Mouse (Mus musculus) right cerebral cortex, adult 2 months (tissue): Measurements from ENCODE around the gene Mad1l1.
A peak's percentile ranks its signal among the peaks of the same experiment; 100 is the strongest.

Experiments used
- DNase-seq, 2 experiments: peaks; one replicate each; pipeline ENCODE4 v3.0.0; 2021 to 2022; ENCODE audit warnings: low spot score in 2 of 2

Mad1l1 gene

DNA sequence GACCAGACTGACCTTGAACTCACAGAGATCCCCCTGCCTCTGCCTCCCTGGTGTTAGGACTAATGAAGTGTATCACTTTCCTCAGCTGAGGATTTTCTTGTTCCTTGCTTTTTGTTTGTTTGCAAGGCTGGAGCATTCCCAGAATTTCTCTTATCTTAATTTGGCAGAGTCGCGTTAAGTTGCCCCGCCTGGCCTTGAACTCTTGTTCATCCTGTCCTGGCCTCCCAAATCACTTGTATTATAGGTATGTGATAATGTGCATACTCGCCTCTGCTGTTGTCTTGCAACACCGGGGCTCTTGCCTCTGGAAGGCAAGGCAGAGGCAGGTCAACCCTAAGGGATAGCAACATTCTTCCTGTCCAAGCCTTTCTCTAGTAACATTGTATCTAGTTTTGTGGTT lies 2.7 kb upstream of the Mad1l1 start:
- DNase-seq = no peak

DNA sequence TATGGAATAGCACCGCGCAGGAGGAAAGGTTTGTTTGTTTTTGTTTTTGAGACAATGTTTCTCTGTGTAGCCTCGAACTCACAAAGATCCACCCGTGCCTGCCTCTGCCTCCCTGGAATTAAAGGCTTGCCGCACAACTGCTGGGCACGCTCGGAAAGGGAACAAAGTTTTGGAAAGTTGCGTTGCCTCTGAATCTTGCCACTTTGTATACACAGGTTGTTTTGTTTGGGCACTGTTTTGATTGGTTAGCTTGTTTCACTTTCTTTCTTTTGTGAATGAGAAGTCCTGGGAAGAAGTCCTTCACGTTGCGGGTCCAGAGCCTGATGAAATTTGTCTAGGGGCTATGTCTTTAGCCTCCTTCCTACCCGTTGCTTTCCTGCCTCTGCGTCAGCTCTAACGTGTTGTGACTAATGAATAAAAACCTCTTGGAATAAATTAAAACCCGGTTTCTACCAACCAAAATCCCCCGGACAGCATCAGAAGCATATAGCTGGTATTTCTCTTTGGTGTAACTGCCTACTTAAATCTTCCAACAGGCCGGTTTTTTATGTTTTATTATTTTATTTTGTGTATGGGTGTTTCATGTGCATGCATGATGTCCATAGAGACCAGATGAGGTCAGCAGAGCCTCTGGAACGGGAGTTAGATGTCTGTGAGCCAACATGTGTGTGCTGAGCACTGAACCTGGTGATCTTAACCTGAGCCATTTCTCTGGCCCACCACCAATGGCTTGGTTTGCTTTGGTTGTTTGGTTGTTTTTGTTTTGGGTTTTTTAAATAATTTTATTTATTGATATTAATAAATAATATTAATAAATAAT lies 614 bp upstream of the Mad1l1 start:
- DNase-seq = peak in 1 of 2 experiments; percentile 4

DNA sequence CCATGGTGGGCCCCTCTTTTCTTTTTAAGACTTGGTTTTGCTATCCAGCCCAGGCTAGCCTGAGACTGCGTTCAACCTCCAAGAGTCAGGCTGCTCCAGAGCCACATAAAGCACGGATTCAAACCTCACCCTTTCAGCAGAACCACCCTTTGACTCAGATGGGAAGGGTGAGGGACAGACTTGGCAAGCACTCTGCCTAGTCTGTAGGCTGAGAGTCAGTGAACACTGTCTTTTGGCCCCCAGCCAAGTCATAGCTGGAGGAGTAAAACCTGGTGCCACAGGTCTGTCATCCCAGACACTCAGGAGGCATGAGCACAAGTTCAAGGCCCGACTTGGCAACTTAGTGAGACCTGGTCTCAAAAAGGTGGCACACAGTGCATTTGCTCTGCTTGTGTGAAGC lies 4.6 kb downstream of the Mad1l1 start:
- no peak for DNase-seq

DNA sequence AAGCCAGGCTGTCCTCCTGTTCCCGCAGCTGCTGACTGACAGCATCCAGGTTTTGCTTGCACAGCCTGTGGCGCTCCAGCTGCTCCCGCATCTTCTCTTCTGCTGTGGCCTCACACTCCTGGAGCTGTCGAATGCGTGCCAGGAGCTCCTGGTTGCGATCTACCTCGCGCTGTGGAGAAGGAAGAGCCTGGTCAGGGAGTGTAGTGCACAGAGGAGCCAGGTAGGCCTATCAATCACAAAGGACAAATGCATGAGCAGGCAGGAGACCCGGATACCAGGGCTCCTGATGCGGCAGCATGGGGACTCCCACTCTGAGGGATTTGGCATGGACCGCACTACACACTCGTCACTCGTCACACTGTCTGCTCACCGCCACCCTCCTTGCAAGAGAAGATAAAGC lies 13.8 kb downstream of the Mad1l1 start:
- no peak for DNase-seq

DNA sequence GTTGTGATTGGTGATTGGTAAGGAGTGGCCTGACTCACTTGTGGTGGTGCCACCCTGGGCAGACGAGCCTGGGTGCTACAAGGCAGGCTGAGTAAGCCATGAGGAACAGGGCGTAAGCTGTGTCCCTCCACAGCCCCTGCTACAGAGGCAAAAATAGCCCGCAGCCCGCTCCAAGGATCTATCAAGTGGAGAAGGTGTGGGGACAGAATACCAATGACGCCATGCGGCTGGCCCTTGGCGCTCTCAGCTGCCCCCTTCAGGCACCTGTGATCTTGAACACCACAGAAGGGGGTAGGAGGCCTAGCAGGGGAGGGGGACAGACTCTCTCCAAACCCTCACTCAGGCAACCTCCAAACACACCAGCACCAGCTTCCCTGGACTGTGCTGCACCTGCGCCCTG lies 15.3 kb downstream of the Mad1l1 start:
- DNase-seq = no peak

DNA sequence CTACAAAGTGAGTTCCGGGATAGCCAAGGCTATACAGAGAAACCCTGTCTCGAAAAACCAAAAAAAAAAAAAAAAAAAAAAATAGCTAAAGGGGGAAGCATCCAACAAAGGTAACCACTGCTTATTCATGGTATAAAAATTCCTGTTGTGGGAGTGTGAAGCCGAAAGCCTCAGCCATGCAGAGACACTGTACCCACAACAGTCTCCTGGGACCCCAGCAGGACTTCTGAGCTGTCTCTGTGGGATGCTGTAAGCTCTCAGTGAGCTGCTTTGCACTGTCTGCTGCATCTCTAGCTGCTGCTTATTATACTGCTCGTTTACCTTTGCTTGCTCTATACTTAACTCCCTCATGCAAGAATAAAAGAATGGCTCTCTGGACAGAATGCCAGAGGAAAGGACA lies 23.1 kb downstream of the Mad1l1 start:
- no peak for DNase-seq

DNA sequence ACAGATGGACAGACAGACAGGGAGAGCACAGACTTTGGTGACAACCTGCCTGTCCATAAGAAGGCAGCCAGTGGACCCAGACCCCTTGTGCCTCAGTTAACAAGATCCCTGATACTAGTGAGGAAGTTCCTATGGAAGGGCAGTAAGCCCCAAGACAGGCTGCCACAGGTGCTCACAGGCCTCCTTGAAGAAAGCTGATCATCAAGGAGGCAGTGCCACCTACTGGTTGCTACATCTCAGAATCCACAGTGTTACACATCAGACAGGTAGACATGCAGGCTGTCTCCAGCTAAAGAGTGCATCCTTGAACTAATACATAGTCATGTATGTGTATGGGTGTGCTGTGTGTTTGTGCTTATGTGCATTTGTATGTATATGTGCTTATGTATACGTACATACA lies 29.2 kb downstream of the Mad1l1 start:
- peak; percentile 77 to 82 for DNase-seq

DNA sequence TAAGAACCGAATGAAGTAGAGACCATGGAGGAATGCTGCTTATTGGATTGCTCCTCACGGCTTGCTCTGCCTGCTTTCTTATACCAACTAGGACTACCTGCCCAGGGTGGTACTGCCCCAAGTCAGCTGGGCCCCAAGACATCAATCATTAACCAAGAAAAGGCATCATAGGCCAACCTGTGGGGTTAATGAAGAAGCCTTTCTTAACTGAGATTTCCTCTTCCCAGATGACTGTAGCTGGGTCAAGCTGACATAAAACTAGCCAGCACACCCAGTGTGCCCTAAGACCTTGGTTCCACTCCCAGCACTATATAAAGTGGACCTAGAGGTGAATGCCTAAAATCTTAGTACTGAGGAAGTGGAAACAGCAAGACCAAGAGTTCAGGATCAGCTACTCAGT lies 32.2 kb downstream of the Mad1l1 start:
- no peak for DNase-seq

DNA sequence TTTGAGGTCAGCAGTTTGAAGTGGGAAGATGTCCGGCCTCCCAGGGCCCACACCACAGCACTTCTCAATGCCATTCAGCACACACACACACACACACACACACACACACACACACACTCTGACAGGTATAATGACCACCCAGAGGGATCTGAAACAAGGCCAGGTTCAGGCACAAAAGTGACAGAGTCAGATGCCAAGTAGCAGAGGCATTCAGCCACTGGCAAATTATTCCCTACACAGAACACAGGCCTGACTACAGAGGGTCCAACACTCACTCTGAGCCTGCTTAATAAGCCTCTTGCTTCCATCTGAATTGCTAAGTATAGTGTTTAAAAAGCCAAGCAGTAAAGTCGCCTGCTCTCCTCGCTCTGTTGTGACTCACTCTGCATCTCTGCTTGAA lies 33.1 kb downstream of the Mad1l1 start:
- no peak for DNase-seq

DNA sequence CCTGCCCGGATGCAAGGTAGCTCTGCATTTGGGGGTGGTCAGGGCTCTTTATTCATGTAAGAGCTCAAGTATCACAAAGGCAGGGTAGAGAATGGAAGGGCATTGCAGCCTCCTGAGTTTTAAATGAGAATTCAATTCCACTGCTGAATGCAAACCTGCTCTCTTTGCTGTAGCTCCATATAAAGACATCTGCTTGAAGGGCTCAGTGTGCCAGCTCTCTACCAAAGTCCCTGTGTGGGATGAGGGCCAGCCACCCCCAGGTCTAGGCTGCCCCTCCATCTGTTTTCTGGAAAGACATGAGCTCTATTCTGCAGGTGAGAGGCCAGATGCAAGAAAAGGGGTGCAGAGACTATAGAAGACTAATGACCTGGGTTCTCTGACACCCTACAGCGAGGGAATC lies 36.6 kb downstream of the Mad1l1 start:
- DNase-seq = no peak

DNA sequence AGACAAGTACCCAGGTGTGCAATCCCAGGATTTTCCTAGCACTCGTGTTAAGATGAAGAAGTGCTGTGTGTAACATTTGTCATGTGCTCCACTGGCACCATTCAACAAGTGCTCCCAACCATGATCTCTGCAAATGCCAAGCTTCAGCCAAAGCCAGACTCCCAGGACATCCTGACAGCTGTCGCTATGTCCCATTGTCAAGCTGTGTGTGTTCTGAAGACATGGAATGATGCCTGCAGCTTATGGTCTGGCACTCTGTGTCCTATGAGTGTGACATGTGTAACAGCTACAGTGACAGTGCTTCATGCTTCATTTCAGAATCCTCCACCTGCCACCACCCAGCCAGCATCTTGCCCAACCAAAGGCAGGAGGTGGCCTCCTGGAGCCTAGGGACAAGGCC lies 37.3 kb downstream of the Mad1l1 start:
- no peak for DNase-seq

DNA sequence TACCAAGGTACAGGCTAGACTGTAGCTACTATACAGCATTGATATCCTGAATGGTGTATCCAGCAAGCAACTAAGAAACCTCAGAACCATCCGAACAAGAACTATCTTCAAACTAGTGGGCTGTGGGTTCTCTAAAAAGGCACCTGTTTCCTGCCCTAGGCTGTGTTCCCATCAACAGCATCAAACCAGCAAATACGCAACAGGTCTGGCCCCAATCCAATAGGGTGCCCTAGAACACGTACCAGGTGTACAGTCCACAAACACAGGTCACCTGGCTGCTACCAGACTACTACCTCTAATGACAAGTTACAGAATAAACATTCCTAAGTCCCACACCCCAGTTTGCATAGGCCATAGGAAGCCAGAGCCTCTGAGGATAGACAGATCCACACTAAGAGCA lies 38.5 kb downstream of the Mad1l1 start:
- no peak for DNase-seq

DNA sequence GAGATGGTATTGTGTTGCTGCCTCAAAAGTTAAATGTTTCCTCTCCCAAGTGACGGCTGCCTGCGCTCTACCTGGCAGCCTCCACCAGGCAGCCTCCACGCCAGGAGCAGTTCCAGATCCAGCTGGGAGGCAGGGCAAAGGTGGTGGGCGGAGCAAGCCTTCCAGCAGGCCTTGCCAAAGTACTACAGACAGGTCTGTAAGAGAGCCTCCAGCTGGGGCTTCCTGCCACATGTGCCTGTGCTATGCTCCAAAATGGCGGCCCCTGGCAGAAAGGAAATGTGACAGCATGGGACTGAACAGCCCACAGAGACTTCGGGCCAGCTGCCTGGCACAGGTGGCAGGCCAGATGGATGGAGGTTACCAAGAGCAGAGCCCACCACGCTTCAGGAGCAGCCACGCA lies 39.0 kb downstream of the Mad1l1 start:
- no peak for DNase-seq

DNA sequence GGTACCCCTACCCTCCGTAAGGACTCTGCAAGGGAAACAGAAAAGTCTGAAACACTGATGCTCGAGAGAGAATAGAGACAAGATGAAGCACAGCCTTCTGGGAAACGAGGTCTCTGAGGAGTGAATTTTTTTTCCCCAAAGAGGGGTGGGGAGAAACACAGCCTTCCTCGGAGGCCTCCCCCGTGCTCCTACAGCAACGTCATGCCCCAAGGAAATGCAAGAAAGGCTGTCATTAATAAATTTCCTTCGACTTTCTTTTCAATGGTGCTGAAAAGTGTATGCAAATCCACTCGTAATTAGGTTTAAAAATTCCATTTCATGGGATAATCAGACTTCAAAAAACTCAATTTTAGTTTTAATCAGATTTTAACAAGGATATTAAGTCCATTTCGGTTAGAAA lies 41.1 kb downstream of the Mad1l1 start:
- no peak for DNase-seq

DNA sequence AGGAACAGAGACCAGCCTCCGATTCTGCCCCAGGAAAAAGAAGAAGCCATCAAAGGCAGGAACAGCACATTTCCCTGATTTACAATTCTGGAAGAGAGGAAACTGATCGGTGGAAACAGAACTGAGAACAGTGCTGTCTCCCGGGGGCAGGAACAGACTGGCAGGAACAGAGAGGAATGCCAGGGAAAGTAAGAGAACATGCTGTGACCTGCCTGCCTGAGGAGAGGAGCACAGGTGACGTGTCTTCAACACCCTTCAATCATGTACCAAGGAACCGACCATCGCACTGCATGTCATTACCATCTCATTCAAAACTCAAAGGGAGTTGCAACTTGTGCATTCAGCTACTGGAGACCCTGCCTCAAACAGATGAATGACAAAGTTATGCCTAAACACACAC lies 44.6 kb downstream of the Mad1l1 start:
- DNase-seq = no peak

DNA sequence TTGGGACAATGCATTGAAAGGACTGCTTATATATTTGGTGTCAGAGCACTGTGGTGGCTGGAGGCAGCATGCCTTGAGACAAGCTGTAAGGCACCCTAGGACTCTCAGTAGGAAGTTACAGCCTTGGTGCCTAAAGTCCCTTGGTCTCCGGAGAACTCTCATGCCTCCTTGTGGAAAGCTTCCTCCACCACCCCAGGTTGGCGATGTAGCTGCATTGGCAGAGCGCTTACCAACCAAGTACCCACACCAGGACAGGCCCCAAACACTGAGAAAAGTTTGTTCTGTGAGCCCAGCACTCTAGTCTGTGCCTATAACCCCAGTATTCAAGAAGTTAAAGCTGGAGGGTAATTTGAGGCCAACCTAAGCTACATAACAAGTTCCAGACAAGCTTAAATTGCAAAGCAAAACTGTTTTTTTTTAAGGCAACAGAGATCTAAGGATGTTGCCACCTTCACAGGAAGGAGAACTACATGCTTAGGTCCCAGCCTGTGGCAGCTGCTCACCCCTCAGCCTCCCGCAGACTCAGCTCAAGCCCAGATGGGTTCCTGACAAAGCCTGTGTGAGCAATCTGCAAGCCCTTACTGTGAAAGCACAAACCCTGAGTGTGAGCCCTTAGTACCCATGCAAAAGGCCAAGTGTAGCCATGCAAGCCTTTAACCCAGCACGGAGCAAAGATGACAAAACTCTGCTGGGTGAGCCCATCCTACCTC lies 50.2 kb downstream of the Mad1l1 start:
- DNase-seq = no peak

DNA sequence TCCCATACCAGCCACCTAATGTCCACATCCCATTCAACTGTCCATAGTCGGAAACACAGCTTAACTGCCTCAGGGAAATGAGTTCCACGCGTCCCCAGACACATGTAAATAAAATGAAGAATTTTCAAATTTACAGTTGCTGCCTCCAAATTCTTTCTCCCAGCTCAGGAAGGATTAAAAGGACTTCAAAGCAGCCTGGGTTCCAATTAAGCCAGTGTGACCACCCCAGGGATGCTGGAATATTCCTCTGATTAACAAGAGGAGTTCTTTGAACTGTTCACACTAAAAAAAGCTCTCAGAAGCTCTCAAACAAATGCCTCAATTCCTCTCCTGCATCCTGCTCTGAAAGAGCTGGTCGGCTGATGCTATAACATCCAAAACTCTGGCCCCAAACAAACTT lies 53.0 kb downstream of the Mad1l1 start:
- no peak for DNase-seq

DNA sequence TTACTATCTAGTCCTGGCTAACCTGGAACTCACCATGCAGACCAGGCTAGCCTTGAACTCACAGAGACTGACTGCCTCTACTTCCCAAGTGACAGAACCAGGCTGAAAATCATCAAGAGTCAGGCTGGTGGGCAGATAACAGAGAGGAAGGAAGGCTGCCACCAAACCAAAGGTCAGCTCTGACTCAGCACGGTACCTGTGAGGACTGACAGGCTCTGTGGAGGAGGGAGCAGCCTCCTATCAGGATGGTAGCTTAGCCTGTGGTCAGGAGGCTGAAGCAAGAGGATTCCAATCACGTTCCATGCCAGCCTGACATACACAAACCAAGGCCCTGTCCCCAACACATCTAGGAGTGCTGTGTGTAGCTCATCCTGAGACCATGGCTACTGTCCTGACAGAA lies 54.3 kb downstream of the Mad1l1 start:
- no peak for DNase-seq

DNA sequence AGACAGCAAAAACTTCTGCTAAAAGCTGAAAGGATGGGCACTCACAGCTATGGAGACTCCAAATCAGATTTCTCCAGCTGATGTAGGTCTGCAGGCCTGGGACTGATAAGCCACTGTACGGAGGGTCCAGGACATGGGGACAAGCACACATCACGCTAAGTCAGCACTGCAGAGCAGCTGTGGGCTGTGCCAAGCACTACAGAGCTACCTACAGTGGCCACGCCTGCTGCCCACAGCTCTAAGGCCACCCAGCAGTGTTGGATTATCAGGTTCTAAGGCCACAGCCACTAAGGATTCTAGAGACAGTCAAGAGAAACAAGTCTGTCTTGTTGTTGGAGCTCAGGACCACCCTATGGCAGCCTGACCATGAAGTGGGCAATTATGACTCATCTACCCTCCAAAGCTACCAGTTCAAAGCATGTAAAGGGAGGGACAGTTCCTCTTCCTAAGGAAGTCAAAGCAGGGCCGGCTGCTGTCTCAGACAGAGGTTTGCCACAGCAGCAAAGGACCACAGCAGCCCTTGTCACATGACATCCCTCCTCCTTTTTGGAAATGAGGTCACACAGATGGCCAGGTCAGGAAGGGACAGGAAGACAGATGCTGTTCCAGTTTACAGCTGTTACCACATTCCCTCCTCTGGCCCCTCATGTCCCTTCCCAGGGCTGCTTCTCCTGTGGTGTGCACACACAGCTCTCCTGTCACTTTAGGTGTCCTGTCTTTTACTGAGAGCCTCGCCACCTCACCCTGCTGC lies 56.4 kb downstream of the Mad1l1 start:
- DNase-seq = no peak

DNA sequence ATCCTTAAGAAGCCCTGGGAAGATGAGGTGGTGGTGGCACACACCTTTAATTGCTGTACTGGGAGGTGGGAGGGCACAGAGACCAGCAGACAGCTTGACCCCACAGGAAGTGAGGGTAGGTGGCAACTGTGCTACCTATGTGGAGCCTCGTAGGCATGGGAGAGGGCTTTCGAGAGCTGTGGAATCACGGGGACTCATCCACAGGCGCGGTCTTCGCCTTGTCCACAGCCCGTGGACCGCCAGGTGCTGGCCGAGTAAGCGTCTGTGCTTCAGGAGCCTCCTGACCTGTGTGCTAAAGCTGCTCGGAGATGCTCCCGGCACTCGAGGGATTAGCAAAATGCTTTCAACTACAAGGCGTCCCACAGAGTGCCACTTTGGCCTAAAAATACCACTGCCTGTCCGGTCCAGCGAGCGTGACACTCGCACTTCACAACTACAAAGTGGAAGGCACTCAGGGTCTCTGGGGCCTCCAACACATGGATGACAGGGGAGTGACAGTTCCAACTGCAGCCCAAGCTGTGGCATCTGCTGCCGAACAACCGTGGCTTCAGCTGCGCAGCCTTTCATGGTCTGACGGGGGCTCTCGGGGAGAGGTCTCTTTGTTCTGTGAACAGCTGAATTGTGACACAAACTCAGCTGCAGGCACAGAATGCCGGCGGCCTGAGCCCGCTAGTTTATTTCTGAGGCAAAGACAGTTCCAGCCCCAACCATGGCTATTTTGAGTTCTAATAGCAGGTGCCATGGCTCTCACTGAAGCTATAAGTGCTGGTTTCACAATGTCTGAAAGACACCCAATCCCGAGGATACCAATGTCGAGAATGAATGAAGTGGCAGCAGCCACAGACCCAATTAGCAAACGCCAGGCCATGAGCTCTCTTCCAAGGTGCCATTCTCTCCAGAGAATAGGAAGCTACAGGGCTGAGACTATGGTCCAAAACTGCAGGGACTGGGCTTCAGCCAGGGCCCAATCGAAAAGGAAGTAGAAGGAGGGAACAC lies 57.3 kb downstream of the Mad1l1 start:
- no peak for DNase-seq

DNA sequence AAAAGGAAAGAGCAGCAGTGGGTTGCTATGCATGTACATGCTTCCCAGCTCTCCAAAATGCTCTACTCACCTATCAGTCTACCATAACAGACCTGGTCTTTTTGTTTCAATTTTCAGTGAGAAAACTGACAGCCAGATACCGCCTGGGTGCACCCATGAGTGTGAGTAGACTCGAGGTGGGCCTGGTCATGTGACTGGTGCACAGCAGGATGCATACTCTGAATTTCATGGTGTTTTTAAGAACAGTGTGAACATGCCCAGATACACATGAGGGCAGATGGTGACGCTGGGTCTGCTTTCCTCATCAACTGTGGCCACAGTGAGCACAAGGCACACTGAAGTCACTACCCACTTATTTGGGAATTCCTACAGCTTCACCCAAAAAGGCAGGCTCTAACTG lies 59.0 kb downstream of the Mad1l1 start:
- no peak for DNase-seq

DNA sequence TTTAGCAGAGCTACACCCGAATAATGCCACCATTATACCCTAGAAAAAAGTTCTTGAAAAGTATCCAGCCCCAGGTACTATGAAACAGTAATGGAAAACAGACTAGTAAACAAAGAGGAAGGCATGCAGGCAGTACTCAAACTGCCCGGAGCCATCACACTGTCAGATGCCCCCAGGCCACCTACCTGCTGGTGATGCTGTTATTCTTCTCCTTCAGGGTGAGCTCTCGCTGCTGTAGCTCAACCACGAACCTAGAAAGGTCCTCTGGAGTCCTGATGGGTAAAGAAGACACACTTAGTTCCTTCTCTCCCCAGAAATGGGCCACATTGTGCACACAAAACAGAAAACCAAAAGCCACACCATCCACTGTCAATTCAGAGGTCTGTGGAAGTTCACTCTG lies 60.0 kb downstream of the Mad1l1 start:
- no peak for DNase-seq
